Mouse (Mus musculus) stomach, postnatal 0 days (tissue): ENCODE data around the gene Ms4a4a.

Experiments used
- CTCF ChIP-seq: IDR thresholded peaks from 2 replicates; pipeline ENCODE4 v1.5.1; 2016; ENCODE audit warnings: antibody characterized with exemption, low read depth, mild to moderate bottlenecking, moderate library complexity
- EP300 ChIP-seq: optimal IDR thresholded peaks from 2 replicates; pipeline ENCODE3; 2016; ENCODE audit warnings: antibody characterized with exemption

GRCm38 (mm10) chr19:11375273-11375672 lies at the start of gene Ms4a4a:
- TF ChIP-seq CTCF: no peak
- TF ChIP-seq EP300: no peak
